Mouse (Mus musculus) neutrophil, adult 59 days (primary cell): ENCODE results near the gene Gstt4. TPM values are rescaled to one million over a fixed set of nuclear protein-coding genes. Genes with fewer than 3 reads are reported as not detected.

ENCODE experiments used
- total RNA-seq, 2 experiments: library from RNA; stranded (reverse); gene quantifications; 1 replicate in 1 of 2; 2 replicates in 1 of 2; pipeline ENCODE4 v1.2.4; 2023

Gstt4 gene
- total RNA-seq, result not detected

GRCm38 (mm10) chr10:75822443-75822842 lies at the start of gene Gstt4:
Gene Gstt4 (minus strand): TSS chr10:75822543.

GRCm38 (mm10) chr10:75859786-75860470 lies 37.6 kb upstream of the Gstt4 start, which contains the start of gene Mif:
Gene Mif (minus strand): TSS chr10:75860240.

GRCm38 (mm10) chr10:75837248-75837759 lies 15.0 kb upstream of the Gstt4 start, which contains the start of gene Gstt2:
Gene Gstt2 (minus strand): TSS chr10:75837424.

GRCm38 (mm10) chr10:75798176-75798696 lies 24.1 kb downstream of the Gstt4 start, which contains the start of gene Gstt1:
Gene Gstt1 (minus strand): TSS chr10:75798584.

GRCm38 (mm10) chr10:75780769-75781578 lies 41.4 kb downstream of the Gstt4 start, which contains the start of the genes Gm20441 and Gstt3:
Gene Gm20441 (minus strand): TSS chr10:75780954.
Gene Gstt3 (minus strand): TSS chr10:75781414.

GRCm38 (mm10) chr10:75772795-75773664 lies 49.3 kb downstream of the Gstt4 start, which contains the start of gene Ddt:
Gene Ddt (minus strand): TSS chr10:75773414.

Other genes starting within 250 kb of the Gstt4 start
- 10 to 100 TPM; 23.6 to 28.5 TPM for gene Ggt5, start 233.2 kb downstream of the Gstt4 start, total RNA-seq
- under 1 TPM; 0.88 to 0.89 TPM for gene Susd2, start 178.5 kb downstream of the Gstt4 start, total RNA-seq
- 10 to 100 TPM; 64.4 to 64.5 TPM for gene Cabin1, start 58.2 kb downstream of the Gstt4 start, total RNA-seq
- 10 to 100 TPM in 1 of 2 experiments, 1 to 10 TPM in 1; 9.8 to 11.7 TPM for gene Ddt, start 49.1 kb downstream of the Gstt4 start, total RNA-seq
- not detected for gene Gm20441, start 41.6 kb downstream of the Gstt4 start, total RNA-seq
- gene Gstt3, start 41.1 kb downstream of the Gstt4 start, total RNA-seq, result 1 to 10 TPM; 3.4 to 3.5 TPM
- gene Gstt1, start 24.0 kb downstream of the Gstt4 start, total RNA-seq, result 1 to 10 TPM in 1 of 2 experiments, not detected in 1; 2.6 TPM
- gene Gstt2, start 14.9 kb upstream of the Gstt4 start, total RNA-seq, result 1 to 10 TPM; 5.0 to 6.8 TPM
- 10 to 100 TPM; 66.0 to 70.6 TPM for gene Mif, start 37.7 kb upstream of the Gstt4 start, total RNA-seq
- 1 to 10 TPM in 1 of 2 experiments, under 1 TPM in 1; 0.60 to 3.3 TPM for gene Derl3, start 70.9 kb upstream of the Gstt4 start, total RNA-seq
- 10 to 100 TPM; 32.6 to 36.4 TPM for gene Smarcb1, start 99.1 kb upstream of the Gstt4 start, total RNA-seq
- 10 to 100 TPM in 1 of 2 experiments, 1 to 10 TPM in 1; 6.7 to 10.1 TPM for gene Chchd10, start 110.6 kb upstream of the Gstt4 start, total RNA-seq
- gene Mmp11, start 114.0 kb upstream of the Gstt4 start, total RNA-seq, result under 1 TPM in 1 of 2 experiments, not detected in 1; 0.60 TPM
- under 1 TPM in 1 of 2 experiments, not detected in 1; 0.53 TPM for gene Gm867, start 118.1 kb upstream of the Gstt4 start, total RNA-seq
- 10 to 100 TPM in 1 of 2 experiments, 1 to 10 TPM in 1; 5.8 to 12.6 TPM for gene Vpreb3, start 120.5 kb upstream of the Gstt4 start, total RNA-seq
- gene Gm5134, start 132.0 kb upstream of the Gstt4 start, total RNA-seq, result under 1 TPM in 1 of 2 experiments, not detected in 1; 0.18 TPM
- gene Zfp280b, start 210.1 kb upstream of the Gstt4 start, total RNA-seq, result 1 to 10 TPM; 4.6 to 5.2 TPM